Comparison of ENCODE assay signal across 36 mouse cellular contexts in the genomic region with DNA sequence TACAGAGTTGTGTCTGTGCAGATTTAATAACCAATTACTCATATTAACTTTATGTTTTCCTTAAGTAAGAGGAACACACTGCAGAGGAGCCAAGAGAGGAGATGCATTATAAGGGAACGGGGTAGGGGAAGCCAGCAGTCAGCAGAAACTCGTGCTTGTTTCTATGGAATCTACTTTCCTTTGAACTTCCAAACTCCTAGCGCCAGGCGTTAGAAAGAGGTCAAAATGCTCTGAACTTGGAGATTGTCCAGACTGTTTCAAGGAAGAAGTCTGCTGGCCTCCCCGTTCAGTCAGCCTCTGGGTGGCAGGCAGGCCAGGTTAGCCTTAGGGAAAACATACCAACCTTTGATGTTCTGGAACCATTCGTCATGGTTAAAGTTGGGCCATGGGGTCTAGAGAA. TPM values are rescaled to one million over a fixed set of nuclear protein-coding genes. Genes with fewer than 3 reads are reported as not detected.
DNase-seq lines count a peak whose midpoint lies in the region; ATAC-seq and TF ChIP-seq lines count a peak whose summit lies in the region.
"Had no signal": no experiment of that assay in that cellular context is flagged by ENCODE, and none has a peak within 500 bp of the region (broad histone marks: within the 10 kb centered on the region; RNA-seq: fewer than 3 reads in every experiment).

No protein-coding gene starts in this region.

- ATAC-seq in kidney, postnatal 0 days (replicated peaks; ENCODE audit: low FRiP score, low read depth), result no peak
- no peak for ATAC-seq in lung, embryonic 14.5 days (ENCODE audit: insufficient read depth)
- ATAC-seq: CD4-positive, CD25-positive, alpha-beta regulatory T cell, adult 4 months; forebrain, embryonic 15.5 days; hindbrain, embryonic 16.5 days had no signal

- H3K27me3 ChIP-seq in kidney, postnatal 0 days (ENCODE audit: insufficient read depth, low read length), result no peaks in the 10 kb centered on the region
- no peaks in the 10 kb centered on the region for H3K27me3 ChIP-seq in lung, embryonic 14.5 days (ENCODE audit: insufficient read depth, low read length)
- H3K27me3 ChIP-seq: embryonic facial prominence, embryonic 12.5 days; forebrain, embryonic 15.5 days; heart, embryonic 15.5 days; midbrain, embryonic 12.5 days; neural tube, embryonic 12.5 days had no signal

- no peaks in the 10 kb centered on the region for H3K9me3 ChIP-seq in kidney, postnatal 0 days (replicated peaks; ENCODE audit: low read length)
- no peaks in the 10 kb centered on the region for H3K9me3 ChIP-seq in lung, embryonic 14.5 days (ENCODE audit: low read depth, low read length)
- H3K9me3 ChIP-seq: embryonic facial prominence, embryonic 12.5 days; forebrain, embryonic 10.5 days; forebrain, embryonic 15.5 days; heart, embryonic 10.5 days; heart, embryonic 15.5 days; megakaryocyte, embryonic 14.5 days; midbrain, embryonic 12.5 days; neural tube, embryonic 12.5 days had no signal

- 18% methylated on average over 6 of the region's 6 CpGs for WGBS in kidney, postnatal 0 days
- whole genome bisulfite sequencing in lung, embryonic 14.5 days, result 27% methylated on average over 6 of the region's 6 CpGs

- H3K9ac ChIP-seq in kidney, postnatal 0 days (ENCODE audit: low read depth, low read length), result no peak overlapping the region
- no peak overlapping the region for H3K9ac ChIP-seq in lung, embryonic 14.5 days
- H3K9ac ChIP-seq: embryonic facial prominence, embryonic 12.5 days; forebrain, embryonic 15.5 days; heart, embryonic 15.5 days; liver, embryonic 14.5 days; midbrain, embryonic 12.5 days; neural tube, embryonic 12.5 days had no signal

- no peak for TF ChIP-seq CTCF in kidney, postnatal 0 days (IDR thresholded peaks at IDR 0.05; ENCODE audit: low read depth)
- TF ChIP-seq CTCF in lung, embryonic 14.5 days (IDR thresholded peaks at IDR 0.05; ENCODE audit: low read depth), result no peak

- no peaks in the 10 kb centered on the region for H3K36me3 ChIP-seq in kidney, postnatal 0 days (ENCODE audit: insufficient read depth, low read length)
- H3K36me3 ChIP-seq in lung, embryonic 14.5 days (ENCODE audit: insufficient read depth), result no peaks in the 10 kb centered on the region
- H3K36me3 ChIP-seq: embryonic facial prominence, embryonic 12.5 days; forebrain, embryonic 10.5 days; forebrain, embryonic 15.5 days; heart, embryonic 10.5 days; heart, embryonic 15.5 days; midbrain, embryonic 12.5 days; neural tube, embryonic 12.5 days had no signal

- DNase-seq in adrenal gland, postnatal 36 days, result peak; percentile 1 to 12
- no peak for DNase-seq in adrenal gland, adult 18-20 months (ENCODE audit: low spot score in 2 of 2)
- peak; percentile 68 for DNase-seq in kidney, postnatal 0 days (ENCODE audit: low spot score)
- DNase-seq in kidney, adult 18-20 months, result no peak
- DNase-seq in lung, embryonic 14.5 days, result peak; percentile 65
- no peak for DNase-seq in lung, postnatal 4 days
- DNase-seq: cerebellum, adult 2 months; cerebellum, postnatal 14 days; gastrocnemius, postnatal 25 days; heart, adult 11 months; layer of hippocampus, postnatal 36 days; left cerebral cortex, postnatal 4 days; lung, adult 2 months; lung, postnatal 36 days; thymus, adult 2 months; thymus, postnatal 36 days had no signal

- H3K27ac ChIP-seq in kidney, postnatal 0 days, result no peak overlapping the region
- H3K27ac ChIP-seq in lung, embryonic 14.5 days (ENCODE audit: low read depth), result no peak overlapping the region
- H3K27ac ChIP-seq: embryonic facial prominence, embryonic 12.5 days; forebrain, embryonic 10.5 days; forebrain, embryonic 15.5 days; heart, embryonic 10.5 days; heart, embryonic 15.5 days; liver, embryonic 14.5 days; midbrain, embryonic 12.5 days; neural tube, embryonic 12.5 days had no signal

- no peak overlapping the region for H3K4me3 ChIP-seq in kidney, postnatal 0 days (replicated peaks; ENCODE audit: low read depth, low read length)
- H3K4me3 ChIP-seq in lung, embryonic 14.5 days (ENCODE audit: low read depth, low read length), result no peak overlapping the region
- H3K4me3 ChIP-seq: embryonic facial prominence, embryonic 12.5 days; forebrain, embryonic 10.5 days; forebrain, embryonic 15.5 days; heart, embryonic 10.5 days; heart, embryonic 15.5 days; megakaryocyte, embryonic 14.5 days; midbrain, embryonic 12.5 days; myocyte; neural tube, embryonic 12.5 days had no signal

- peaks cover 15% of the 10 kb centered on the region; the same call in 1 of the 2 replicates for H3K4me1 ChIP-seq in kidney, postnatal 0 days (replicated peaks; ENCODE audit: insufficient read depth, low read length)
- H3K4me1 ChIP-seq in lung, embryonic 14.5 days (ENCODE audit: insufficient read depth), result peaks cover 18% of the 10 kb centered on the region

- no peak overlapping the region for H3K4me2 ChIP-seq in kidney, postnatal 0 days (ENCODE audit: low read length)
- no peak overlapping the region for H3K4me2 ChIP-seq in lung, embryonic 14.5 days
- H3K4me2 ChIP-seq: embryonic facial prominence, embryonic 12.5 days; forebrain, embryonic 15.5 days; heart, embryonic 15.5 days; midbrain, embryonic 12.5 days; neural tube, embryonic 12.5 days had no signal

RNA-seq across cellular contexts. Expression of gene Susd4, which starts 25.2 kb away (rescaled TPM):
- total RNA-seq in adrenal gland, postnatal 36 days (2021), result 1 to 10 TPM; 2.2 to 4.1 TPM
- total RNA-seq in adrenal gland, adult 18-20 months (2021), result 1 to 10 TPM; 4.1 to 5.2 TPM
- polyA plus RNA-seq in kidney, postnatal 0 days (2015; fragmentation: Nextera tagmentation; extraction: Ambion mirVana), result 26.0 and 27.4 TPM in 2 replicates
- polyA plus RNA-seq in lung, embryonic 14.5 days (2014; fragmentation: Nextera tagmentation; extraction: Ambion mirVana), result 20.6 and 20.9 TPM in 2 replicates

RNA-seq across cellular contexts. Expression of gene Ccdc185, which starts 39.9 kb away (rescaled TPM):
- total RNA-seq in adrenal gland, postnatal 36 days (2021), result not detected
- not detected for total RNA-seq in adrenal gland, adult 18-20 months (2021)
- not detected in 2 replicates for polyA plus RNA-seq in kidney, postnatal 0 days (2015; fragmentation: Nextera tagmentation; extraction: Ambion mirVana)
- not detected in 2 replicates for polyA plus RNA-seq in lung, embryonic 14.5 days (2014; fragmentation: Nextera tagmentation; extraction: Ambion mirVana)
- total RNA-seq: gastrocnemius, adult 18-20 months; gastrocnemius, postnatal 25 days; heart, postnatal 25 days; left cerebral cortex, postnatal 4 days; midbrain, postnatal 0 days had no signal
- polyA plus RNA-seq: CD4-positive, CD25-positive, alpha-beta regulatory T cell, adult 4 months; cerebellum, adult 2 months; cortical plate, adult 2 months; embryonic facial prominence, embryonic 12.5 days; forebrain, embryonic 10.5 days; forebrain, embryonic 15.5 days; frontal cortex, adult 2 months; heart, embryonic 15.5 days; hindbrain, embryonic 11.5 days; hindbrain, embryonic 16.5 days; intestine, embryonic 14.5 days; limb, embryonic 14.5 days; liver, embryonic 14.5 days; lung, adult 2 months; midbrain, embryonic 12.5 days; midbrain, postnatal 0 days; myocyte; neural tube, embryonic 12.5 days; thymus, adult 2 months had no signal

Comparison
In these comparisons a context has a peak if more than half of its experiments do, and no peak if none do; other contexts are left out.
1. DNase-seq: peak in adrenal gland, postnatal 36 days (2 of 2), kidney, postnatal 0 days (single experiment) and lung, embryonic 14.5 days (single experiment); none in adrenal gland, adult 18-20 months (0 of 2), kidney, adult 18-20 months (single experiment) and lung, postnatal 4 days (0 of 2).